Mouse (Mus musculus) testis, adult 2 months (tissue): ENCODE data around the gene Erv3. TPM values are rescaled to one million over a fixed set of nuclear protein-coding genes. Genes with fewer than 3 reads are reported as not detected.
A peak's percentile ranks its signal among the peaks of the same experiment; 100 is the strongest.

Experiments
- H3K27ac ChIP-seq: fragments of 200-500 bp; 2 replicates; pipeline ENCODE4 v1.5.1; 2012; ENCODE audit warnings: low read depth, low read length; ENCODE audit not compliant: control insufficient read depth, insufficient read depth
- H3K27me3 ChIP-seq: fragments of 200-500 bp; 2 replicates; pipeline ENCODE4 v1.6.1; 2012; ENCODE audit warnings: mild to moderate bottlenecking, low read length, moderate library complexity; ENCODE audit not compliant: control insufficient read depth, insufficient read depth
- H3K36me3 ChIP-seq: fragments of 200-500 bp; 2 replicates; pipeline ENCODE4 v1.6.1; 2012; ENCODE audit warnings: mild to moderate bottlenecking, low read length; ENCODE audit not compliant: control insufficient read depth, insufficient read depth
- H3K4me1 ChIP-seq: fragments of 200-500 bp; 2 replicates; pipeline ENCODE4 v1.6.1; 2012; ENCODE audit warnings: low read length; ENCODE audit not compliant: control insufficient read depth, insufficient read depth
- H3K4me3 ChIP-seq: fragments of 200-500 bp; 2 replicates; pipeline ENCODE4 v1.5.1; 2012; ENCODE audit warnings: low read depth, mild to moderate bottlenecking, low read length, moderate library complexity, mixed read lengths; ENCODE audit not compliant: control insufficient read depth
- CTCF ChIP-seq: fragments of 200-500 bp; IDR thresholded peaks from 2 replicates; pipeline ENCODE4 v1.5.1; 2012; ENCODE audit warnings: low read depth, mild to moderate bottlenecking, inconsistent platforms, low read length, moderate library complexity; ENCODE audit not compliant: control insufficient read depth, insufficient read depth, insufficient replicate concordance
- POLR2A ChIP-seq: fragments of 200-500 bp; IDR thresholded peaks from 2 replicates; pipeline ENCODE4 v1.6.1; 2012; ENCODE audit warnings: low read depth, mild to moderate bottlenecking, inconsistent platforms, low read length, moderate library complexity; ENCODE audit not compliant: control insufficient read depth
- polyA plus RNA-seq: library from polyadenylated mRNA; depleted of rRNA; stranded (reverse); fragments of >200 nt; gene quantifications from 2 replicates; pipeline ENCODE4 v1.2.3, GENCODE M21; 2012

Erv3 gene
- polyA plus RNA-seq, 1 experiment, result 0.38 TPM

DNA sequence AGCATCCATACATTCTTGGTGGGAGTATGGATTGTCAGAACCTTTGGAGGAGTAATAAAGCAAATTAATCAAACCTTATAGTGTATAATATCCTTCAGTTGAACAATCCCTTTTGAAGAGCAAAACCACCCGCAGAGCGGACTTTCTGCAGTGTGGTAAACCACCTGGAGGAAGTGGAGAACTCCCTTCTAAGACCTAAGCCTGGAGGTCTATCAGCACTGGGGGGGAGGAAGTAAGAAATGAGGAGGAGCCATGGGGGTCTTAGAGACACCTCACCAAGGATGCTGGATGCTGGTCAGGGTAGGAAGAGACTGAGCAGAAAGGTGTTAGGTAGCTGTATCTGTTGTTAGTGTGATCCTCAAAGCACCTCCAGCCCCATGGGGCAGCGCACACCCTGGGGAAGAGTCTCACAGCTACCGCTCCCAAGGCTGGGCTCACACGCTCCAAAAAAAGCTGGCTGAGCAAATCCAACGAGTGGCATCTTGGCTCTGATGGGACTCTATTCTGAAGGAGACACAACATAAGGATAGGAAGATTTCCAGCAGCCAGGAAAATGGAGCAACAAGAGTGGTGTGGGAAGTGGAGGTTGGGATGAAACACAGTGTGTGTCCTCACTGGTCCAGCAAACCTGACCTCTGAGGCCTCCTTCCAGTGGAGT is 27.1 kb upstream of the Erv3 start:
- no peak overlapping the region for H3K27ac ChIP-seq
- H3K4me1 ChIP-seq, result no peaks in the 10 kb centered on the region; the same call in 1 of the 2 replicates
- H3K27me3 ChIP-seq, result no peaks in the 10 kb centered on the region
- TF ChIP-seq CTCF (no peak), POLR2A (no peak)
- H3K4me3 ChIP-seq, result no peak overlapping the region
- H3K36me3 ChIP-seq, result no peaks in the 10 kb centered on the region

DNA sequence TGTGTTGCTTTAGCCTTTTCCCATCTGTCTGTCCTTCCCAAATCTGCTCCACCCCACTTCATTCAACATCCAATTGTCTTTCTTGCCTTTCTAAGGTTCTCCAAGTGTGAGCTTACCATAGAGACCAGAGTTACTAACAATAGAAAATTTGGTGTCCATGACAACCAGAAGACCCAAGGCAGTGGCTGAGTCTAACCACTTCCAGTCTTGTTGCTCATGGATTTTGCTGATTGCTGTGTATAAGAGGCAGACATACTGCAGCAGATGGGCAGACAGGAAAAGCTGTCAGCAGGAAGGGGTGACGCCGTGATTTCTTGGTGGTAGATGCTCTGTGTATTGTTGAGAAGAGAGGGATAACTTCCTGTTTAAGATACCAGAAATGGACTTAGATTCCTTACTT is 23.6 kb upstream of the Erv3 start:
- Histone ChIP-seq H3K4me1 (no peaks in the 10 kb centered on the region), H3K27ac (no peak overlapping the region), H3K27me3 (no peaks in the 10 kb centered on the region), H3K4me3 (peak overlapping the region; percentile 3), H3K36me3 (no peaks in the 10 kb centered on the region)
- TF ChIP-seq CTCF (no peak), POLR2A (no peak)

DNA sequence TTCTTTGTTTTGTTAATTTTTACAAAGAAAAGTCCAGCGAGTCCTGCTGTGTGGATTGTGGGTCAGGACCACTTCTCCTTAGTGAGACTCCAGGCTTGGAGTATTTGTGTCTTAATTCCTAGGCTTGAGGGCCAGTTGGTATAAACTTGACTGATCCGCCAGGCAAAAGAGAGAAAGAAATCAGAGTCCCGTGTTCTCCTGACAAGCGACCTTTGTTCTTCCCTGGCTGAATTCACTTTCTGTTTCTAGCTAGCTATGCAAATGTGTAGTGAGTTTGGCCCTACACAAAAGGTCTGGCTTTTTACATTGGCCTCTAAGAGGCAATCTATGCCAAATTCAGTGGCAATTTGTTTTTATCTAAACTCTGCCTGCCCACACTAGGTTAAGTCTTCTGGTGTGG is 22.2 kb upstream of the Erv3 start:
- TF ChIP-seq CTCF (no peak), POLR2A (no peak)
- Histone ChIP-seq H3K4me1 (no peaks in the 10 kb centered on the region), H3K27ac (no peak overlapping the region), H3K27me3 (no peaks in the 10 kb centered on the region), H3K36me3 (no peaks in the 10 kb centered on the region), H3K4me3 (no peak overlapping the region)

DNA sequence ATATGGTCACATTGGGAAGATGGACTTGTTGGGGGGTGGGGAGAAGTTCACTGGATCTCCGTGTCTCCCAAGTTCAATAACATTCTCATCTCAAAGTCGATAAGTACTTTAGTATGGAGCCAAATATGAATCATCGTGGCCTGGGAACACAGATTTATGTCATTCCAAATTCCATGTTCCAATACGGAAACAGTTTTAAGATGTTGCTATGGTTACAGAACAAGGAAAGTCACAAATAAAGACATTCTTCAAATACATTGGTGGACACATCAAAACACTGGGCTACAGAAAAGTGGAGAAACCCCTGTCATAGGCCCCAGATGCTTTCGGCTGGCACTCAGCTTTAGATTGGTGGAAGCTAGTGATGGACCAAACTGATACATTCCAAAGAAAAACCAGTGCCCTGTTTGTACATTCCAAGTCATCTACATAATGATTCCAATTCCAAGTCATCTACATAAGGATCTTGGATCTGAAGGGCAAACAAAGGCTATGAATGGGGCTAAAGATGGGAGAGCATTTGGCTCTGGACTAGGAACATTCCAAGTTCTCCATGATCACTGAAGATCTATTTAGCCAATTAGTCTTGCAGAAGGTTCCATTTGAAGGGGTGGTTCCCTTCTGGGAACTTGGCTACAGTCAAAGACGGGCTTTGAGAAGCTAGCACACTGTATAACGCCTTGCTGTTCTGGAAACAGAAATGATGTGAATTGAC is 17.2 kb upstream of the Erv3 start:
- H3K27me3 ChIP-seq, result no peaks in the 10 kb centered on the region
- peaks cover 2% of the 10 kb centered on the region; the same call in 1 of the 2 replicates for H3K4me1 ChIP-seq
- H3K36me3 ChIP-seq, result no peaks in the 10 kb centered on the region
- no peak overlapping the region; the same call in 1 of the 2 replicates for H3K4me3 ChIP-seq
- H3K27ac ChIP-seq, result no peak overlapping the region
- TF ChIP-seq POLR2A, result no peak

DNA sequence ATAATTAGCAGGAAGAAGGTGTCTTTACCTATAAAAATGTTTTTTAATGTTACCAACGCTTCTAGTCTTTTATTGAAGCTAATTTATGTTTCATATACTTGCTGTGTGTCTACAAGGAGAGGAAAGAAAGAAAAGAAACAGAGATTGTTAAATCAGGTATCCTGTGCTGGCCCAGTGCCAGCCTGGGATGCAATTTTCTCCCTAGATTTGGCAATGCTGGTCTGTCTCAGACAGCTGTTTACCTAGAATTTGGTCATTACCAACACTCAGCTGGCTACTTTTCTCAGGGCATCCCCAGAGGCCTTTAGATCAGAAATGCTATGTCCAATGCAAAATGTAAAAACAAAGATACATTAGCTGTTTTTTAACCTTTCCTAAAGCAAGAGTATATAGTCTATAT is 13.8 kb upstream of the Erv3 start:
- TF ChIP-seq CTCF (no peak), POLR2A (no peak)
- H3K4me1 ChIP-seq, result peaks cover 2% of the 10 kb centered on the region; the same call in 1 of the 2 replicates
- no peak overlapping the region for H3K27ac ChIP-seq
- no peaks in the 10 kb centered on the region for H3K36me3 ChIP-seq
- H3K27me3 ChIP-seq, result no peaks in the 10 kb centered on the region
- H3K4me3 ChIP-seq, result no peak overlapping the region

DNA sequence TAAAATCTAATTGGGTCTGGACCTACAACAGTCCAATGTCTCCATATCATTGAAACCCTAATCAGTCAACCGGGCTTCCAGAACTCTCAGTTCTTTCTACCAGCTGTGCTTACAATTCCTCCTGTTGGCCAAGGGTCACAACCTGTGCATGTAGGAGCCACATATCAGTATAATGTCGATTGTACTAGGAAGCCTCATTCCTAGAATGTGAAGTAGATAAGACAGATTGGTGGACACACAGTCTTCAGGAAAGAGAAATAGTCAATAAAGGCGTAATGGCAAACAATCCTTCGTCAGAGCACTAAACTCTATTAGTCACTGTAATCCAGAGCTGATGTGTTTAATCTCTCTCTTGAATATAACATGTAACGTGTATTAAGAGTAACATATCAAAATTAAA is 9.4 kb upstream of the Erv3 start:
- TF ChIP-seq CTCF (no peak), POLR2A (no peak)
- no peak overlapping the region for H3K27ac ChIP-seq
- H3K4me1 ChIP-seq, result no peaks in the 10 kb centered on the region
- no peak overlapping the region for H3K4me3 ChIP-seq
- no peaks in the 10 kb centered on the region for H3K27me3 ChIP-seq
- H3K36me3 ChIP-seq, result no peaks in the 10 kb centered on the region

DNA sequence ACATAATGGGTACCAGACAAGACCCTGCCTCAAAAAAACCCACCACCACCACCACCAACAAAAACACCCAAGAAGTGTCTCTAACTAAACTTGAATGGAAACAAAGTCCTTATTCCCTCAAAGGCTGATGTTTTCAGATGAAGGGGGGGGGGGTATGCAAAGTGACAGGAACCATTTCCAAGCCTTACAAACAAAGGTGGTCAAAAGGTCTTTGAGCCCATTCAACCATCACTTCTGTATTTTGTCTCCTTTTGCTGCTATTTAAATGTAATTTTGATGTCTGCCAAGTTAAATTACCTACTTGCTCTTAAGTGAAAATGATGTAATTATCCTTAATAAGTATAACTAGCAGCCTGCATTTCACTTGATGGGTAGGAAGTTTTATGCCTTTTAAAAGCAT is 7.1 kb upstream of the Erv3 start:
- Histone ChIP-seq H3K36me3 (no peaks in the 10 kb centered on the region), H3K27ac (no peak overlapping the region), H3K4me3 (no peak overlapping the region), H3K27me3 (no peaks in the 10 kb centered on the region), H3K4me1 (no peaks in the 10 kb centered on the region)
- TF ChIP-seq CTCF (no peak), POLR2A (no peak)
